Mouse (Mus musculus): Measurements from ENCODE around the gene Actr3b.

The Actr3b gene

GRCm38 (mm10) chr5:25886708-25887107 is 126.9 kb downstream of the Actr3b start:
- no peak for DNase-seq (ENCODE audit: extremely low read depth, low read depth, low spot score)

GRCm38 (mm10) chr5:25889746-25890382 is 130.1 kb downstream of the Actr3b start:
- DNase-seq (ENCODE audit: extremely low read depth, low read depth, low spot score) = no peak

- no peak for DNase-seq (ENCODE audit: extremely low read depth, low read depth, low spot score)
These were observed 131.5 kb downstream of the Actr3b start for GRCm38 (mm10) chr5:25891321-25891720.

Data from fat pad, adult 2 months (tissue).